Mouse (Mus musculus) spleen, adult 10 weeks (tissue): ENCODE results near the gene Ndufa3. TPM values are rescaled to one million over a fixed set of nuclear protein-coding genes. Genes with fewer than 3 reads are reported as not detected.

Experiments used
- polyA plus RNA-seq: library from polyadenylated mRNA; stranded (reverse); fragments of 350-450 nt; fragmentation: Illumina TruSeq; extraction: RNeasy Lipid Tissue Mini Kit (QIAGEN cat#74804); gene quantifications from one replicate; pipeline ENCODE4 v1.2.3, GENCODE M21; 2015; ENCODE audit warnings: low replicate concordance; ENCODE audit not compliant: insufficient read depth

Gene Ndufa3
- polyA plus RNA-seq: 196 TPM

DNA sequence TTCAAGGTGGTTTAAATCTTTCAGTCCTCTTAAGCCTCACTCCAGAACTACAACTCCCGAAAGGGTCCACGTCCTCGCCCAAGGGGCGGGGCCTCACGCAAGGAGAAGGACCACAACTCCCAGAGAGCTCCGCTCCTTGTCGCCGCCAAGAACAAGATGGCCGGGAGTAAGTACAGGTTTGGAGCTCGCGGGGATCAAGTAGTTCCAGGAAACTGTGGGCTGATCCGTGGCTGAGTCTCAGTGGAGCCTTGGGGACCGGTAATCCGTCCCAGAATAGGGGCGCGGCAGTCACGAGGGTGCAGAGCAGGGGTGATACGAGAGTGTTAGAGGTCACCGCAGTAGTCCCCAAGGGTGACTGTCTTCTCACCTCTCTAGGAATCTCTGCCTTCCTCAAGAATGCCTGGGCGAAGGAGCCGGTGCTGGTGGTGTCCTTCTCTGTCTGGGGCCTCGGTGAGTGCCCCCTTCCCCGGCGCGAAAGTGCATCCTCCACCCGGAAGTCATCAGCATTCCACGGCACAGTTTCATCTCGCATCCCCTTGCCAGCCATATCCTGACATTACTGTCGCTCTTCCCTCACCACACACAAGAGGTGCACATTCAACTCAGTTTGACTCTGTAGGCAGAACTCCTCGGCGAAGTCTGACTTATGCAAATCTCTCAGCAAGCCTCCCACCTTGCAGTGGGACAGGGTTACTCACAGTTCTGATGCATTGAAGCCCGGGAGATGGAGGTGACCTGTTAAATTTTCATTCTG, at the start of gene Ndufa3:
TSS of gene Ndufa3 (plus strand) at position 132 of the 754 bp plus-strand sequence.

DNA sequence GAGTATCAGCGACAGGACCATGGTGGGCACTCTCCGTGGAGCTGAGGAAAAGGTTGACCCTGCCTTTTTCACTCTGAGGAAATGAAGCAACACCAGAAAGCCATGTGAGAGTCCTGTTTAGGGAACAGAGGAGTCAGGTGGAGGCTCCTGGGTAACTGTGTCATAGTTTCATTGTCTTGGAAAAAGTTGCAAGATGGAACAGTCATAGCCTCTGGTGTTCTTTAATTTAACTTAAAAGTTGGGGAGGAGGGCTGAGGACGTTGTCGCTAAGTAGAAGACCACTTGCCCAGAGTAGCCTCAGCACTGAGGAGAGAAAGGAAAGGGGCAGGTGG, 1.1 kb upstream of the Ndufa3 start, which contains the start of gene Oscar:
TSS of gene Oscar (minus strand) at position 101 of the 332 bp plus-strand sequence.

DNA sequence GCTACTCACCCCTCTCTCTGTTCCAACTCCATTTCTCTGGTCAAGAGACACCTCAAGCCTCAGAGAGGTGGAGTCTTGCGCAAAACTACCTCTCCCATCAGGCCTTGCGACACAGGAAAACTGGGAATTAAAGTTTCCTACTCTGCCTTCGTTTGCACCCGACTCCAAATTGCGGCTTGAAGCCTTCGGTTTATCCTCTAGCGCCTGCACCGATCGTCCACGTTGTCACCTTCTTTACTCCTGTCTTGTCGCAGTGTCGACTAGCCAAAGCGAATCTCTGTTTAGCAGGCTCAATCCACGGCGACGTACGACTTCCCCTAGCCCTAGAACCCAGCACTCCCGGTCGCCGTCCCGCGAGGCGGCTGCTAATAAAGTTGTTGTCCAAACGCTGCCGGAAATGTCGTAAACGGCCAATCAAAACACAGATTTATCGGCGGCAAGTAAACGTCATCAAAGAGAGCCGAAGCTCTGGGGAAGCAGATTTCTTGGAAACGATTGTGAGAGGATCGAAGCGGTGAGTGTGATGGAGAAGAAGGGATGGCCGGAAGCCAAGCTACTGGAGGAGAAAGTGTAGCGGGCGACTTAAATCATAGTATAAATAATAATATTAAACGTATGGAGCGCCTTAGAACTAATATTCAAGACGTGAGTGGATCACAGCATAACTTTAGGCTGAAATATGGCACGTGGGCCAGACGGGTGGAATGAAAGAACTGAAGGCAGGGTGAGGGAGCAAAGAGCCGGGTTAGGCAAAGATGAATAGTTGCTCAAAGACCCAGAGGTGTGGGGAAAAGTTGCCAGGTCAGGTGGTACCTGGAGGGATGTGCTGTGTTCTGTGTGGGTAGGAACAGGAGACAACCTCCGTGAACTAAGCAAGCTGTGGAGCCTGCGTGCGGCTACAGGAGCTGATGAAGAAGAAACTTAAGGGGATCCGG, 12.6 kb downstream of the Ndufa3 start, which contains the start of the genes Tfpt and Prpf31:
TSS of gene Tfpt (minus strand) at position 387 of the 935 bp plus-strand sequence.
TSS of gene Prpf31 (plus strand) at position 443 of the 935 bp plus-strand sequence.

GRCm38 (mm10) chr7:3644672-3645487, 27.7 kb downstream of the Ndufa3 start, which contains the start of gene Cnot3:
Gene Cnot3, plus strand, starts transcription at chr7:3645268.

DNA sequence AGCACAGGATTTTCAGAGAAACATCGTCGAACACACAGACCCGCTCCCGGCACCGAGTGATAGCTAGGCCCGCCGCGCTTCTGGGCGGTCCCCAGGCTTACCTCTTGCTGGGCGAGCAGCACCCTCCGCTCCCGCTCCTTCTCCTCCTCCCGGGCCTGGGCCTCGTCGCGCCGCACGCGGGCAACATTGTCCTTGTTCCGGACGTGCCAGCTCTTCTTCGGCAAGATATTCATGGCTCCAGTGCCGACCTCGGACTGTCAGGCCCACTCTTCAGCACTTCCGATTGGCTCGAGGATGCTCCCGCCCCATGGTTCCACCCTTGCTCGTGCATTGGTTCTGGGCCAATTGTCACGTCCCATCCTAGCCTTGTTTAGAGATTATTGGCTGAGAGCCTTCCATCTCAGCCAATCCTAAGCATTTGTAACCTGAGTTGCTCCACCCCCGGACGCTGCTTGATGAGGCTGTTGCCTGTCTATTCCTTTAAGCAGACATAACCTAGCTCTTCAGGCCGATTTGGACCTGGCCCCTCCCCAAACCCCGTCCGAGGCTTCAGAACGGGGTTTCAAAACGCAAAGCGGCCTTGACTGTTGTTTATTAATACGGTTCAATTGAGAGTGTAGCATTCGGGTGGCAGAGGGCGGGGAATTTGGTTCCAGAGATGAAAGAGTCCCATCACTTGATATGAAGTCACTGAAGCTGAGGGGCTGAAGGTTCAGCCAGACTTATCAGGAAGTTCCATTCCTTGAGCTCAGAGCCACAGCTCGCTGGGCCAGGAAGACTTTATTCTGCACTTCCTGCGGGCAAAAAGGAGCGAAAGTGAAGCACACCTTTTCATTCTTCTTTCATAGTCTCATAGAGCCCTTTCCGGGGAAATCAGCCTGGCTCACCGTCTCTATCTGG, 48.3 kb downstream of the Ndufa3 start, which contains the start of gene Leng1:
TSS of gene Leng1 (minus strand) at position 626 of the 900 bp plus-strand sequence.

Other genes starting within 250 kb of the Ndufa3 start
- gene Cacng8, start 226.7 kb upstream of the Ndufa3 start, polyA plus RNA-seq: not detected
- not detected for gene Cacng6, start 193.2 kb upstream of the Ndufa3 start, polyA plus RNA-seq
- gene Tarm1, start 114.7 kb upstream of the Ndufa3 start, polyA plus RNA-seq: 1.7 TPM
- gene Oscar, start 1.2 kb upstream of the Ndufa3 start, polyA plus RNA-seq: not detected
- 14.9 TPM for gene Tfpt, start 12.6 kb downstream of the Ndufa3 start, polyA plus RNA-seq
- 53.4 TPM for gene Prpf31, start 12.6 kb downstream of the Ndufa3 start, polyA plus RNA-seq
- 58.3 TPM for gene Cnot3, start 27.9 kb downstream of the Ndufa3 start, polyA plus RNA-seq
- gene Leng1, start 48.5 kb downstream of the Ndufa3 start, polyA plus RNA-seq: 7.1 TPM
- 16.0 TPM for gene Tmc4, start 60.2 kb downstream of the Ndufa3 start, polyA plus RNA-seq
- 8.9 TPM for gene Tsen34, start 75.5 kb downstream of the Ndufa3 start, polyA plus RNA-seq
- 44.1 TPM for gene Mboat7, start 76.2 kb downstream of the Ndufa3 start, polyA plus RNA-seq
- 949 TPM for gene Rps9, start 86.6 kb downstream of the Ndufa3 start, polyA plus RNA-seq
- gene Pirb, start 103.0 kb downstream of the Ndufa3 start, polyA plus RNA-seq: 136 TPM
- 8.1 TPM for gene Gm15448, start 208.3 kb downstream of the Ndufa3 start, polyA plus RNA-seq
- 51.2 TPM for gene Pira2, start 227.7 kb downstream of the Ndufa3 start, polyA plus RNA-seq